9 mouse cellular contexts compared by ENCODE assay signal in the genomic region with DNA sequence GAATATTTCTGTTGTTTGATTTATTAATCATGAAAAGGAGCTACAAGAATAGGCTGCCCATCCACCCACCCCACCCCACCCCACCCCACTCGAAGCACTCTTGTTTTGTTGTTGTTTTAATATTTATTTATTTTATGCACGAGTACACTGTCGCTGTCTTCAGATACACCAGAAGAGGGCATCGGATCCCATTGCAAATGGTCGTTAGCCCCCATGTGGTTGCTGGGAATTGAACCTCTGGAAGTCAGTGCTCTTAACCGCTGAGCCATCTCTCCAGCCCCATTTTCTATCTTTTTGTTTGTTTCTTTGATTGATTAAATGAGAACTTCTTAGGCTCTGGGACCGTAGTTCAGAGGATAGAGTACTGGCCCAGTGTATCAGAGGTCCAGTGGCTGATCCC. TPM values are rescaled to one million over a fixed set of nuclear protein-coding genes. Genes with fewer than 3 reads are reported as not detected.
DNase-seq lines count a peak whose midpoint lies in the region; ATAC-seq and TF ChIP-seq lines count a peak whose summit lies in the region.
"Had no signal": no experiment of that assay in that cellular context is flagged by ENCODE, and none has a peak within 500 bp of the region (broad histone marks: within the 10 kb centered on the region; RNA-seq: fewer than 3 reads in every experiment).

No protein-coding gene starts in this region.

- peak; percentile 41 for TF ChIP-seq CTCF in cortical plate, adult 2 months (IDR thresholded peaks at IDR 0.05; ENCODE audit: extremely low read depth, insufficient read depth, low read length)

- no peaks in the 10 kb centered on the region for H3K36me3 ChIP-seq in liver, embryonic 12.5 days

- H3K9ac ChIP-seq in liver, embryonic 12.5 days = no peak overlapping the region

- intact Hi-C loops in left cerebral cortex, postnatal 4 days (cut with DNase I) = loop anchor here (2.0 to 5.0 kb wide), 2 partner anchors 193 to 279 kb away; a partner anchor contains a TSS

- no peak overlapping the region for H3K4me3 ChIP-seq in cortical plate, adult 2 months (ENCODE audit: insufficient read depth, low read length)
- no peak overlapping the region for H3K4me3 ChIP-seq in liver, embryonic 12.5 days

- no peak for ATAC-seq in liver, embryonic 12.5 days

- no peak for TF ChIP-seq POLR2A in cortical plate, adult 2 months (IDR thresholded peaks at IDR 0.05; ENCODE audit: extremely low read depth, insufficient read depth, low read length)

- peak; percentile 41 for DNase-seq in adrenal gland, adult 2 months
- DNase-seq in adrenal gland, adult 8-10 months = no peak
- peak; percentile 49 for DNase-seq in left cerebral cortex, postnatal 4 days
- DNase-seq in left cerebral cortex, adult 9 months (ENCODE audit: low spot score in 2 of 2) = no peak
- DNase-seq in frontal cortex, postnatal 36 days (ENCODE audit: low spot score in 2 of 2) = no peak
- no peak for DNase-seq in frontal cortex, postnatal 25 days (ENCODE audit: low spot score in 2 of 2)

- H3K9me3 ChIP-seq in liver, embryonic 12.5 days (replicated peaks) = no peaks in the 10 kb centered on the region

- peak overlapping the region; percentile 94 for H3K4me2 ChIP-seq in liver, embryonic 12.5 days

- peaks cover 4% of the 10 kb centered on the region; the same call in 1 of the 2 replicates for H3K4me1 ChIP-seq in cortical plate, adult 2 months (ENCODE audit: control insufficient read depth, insufficient read depth, low read length)
- H3K4me1 ChIP-seq in liver, embryonic 12.5 days = peaks cover 34% of the 10 kb centered on the region

- no peak overlapping the region for H3K27ac ChIP-seq in cortical plate, adult 2 months (ENCODE audit: insufficient read depth, low read length)
- H3K27ac ChIP-seq in liver, embryonic 12.5 days = 0 out of 2 replicates have a peak overlapping the region, but pooled peaks have one; percentile 10
- H3K27ac ChIP-seq: macrophage had no signal

- peaks cover 13% of the 10 kb centered on the region for H3K27me3 ChIP-seq in liver, embryonic 12.5 days (replicated peaks)

- 13% methylated on average over 7 of the region's 7 CpGs for WGBS in liver, embryonic 12.5 days (ENCODE audit: insufficient replicate concordance)

RNA-seq across cellular contexts. Expression of a gene that starts 1.4 kb away (rescaled TPM):
- 10 to 100 TPM; 12.6 to 17.0 TPM for total RNA-seq in adrenal gland, adult 2 months (2021)
- 3.2 and 4.1 TPM in 2 replicates for polyA plus RNA-seq in adrenal gland, adult 2 months (2012; rRNA removed)
- total RNA-seq in adrenal gland, adult 8-10 months (2022) = 10 to 100 TPM; 13.8 to 15.8 (median 15.0) TPM
- 10 to 100 TPM; 32.3 to 35.3 TPM for total RNA-seq in left cerebral cortex, postnatal 4 days (2021)
- polyA plus RNA-seq in cortical plate, adult 2 months (2012; rRNA removed) = 7.6 and 8.2 TPM in 2 replicates
- 11.3 and 12.0 TPM in 2 replicates for polyA plus RNA-seq in liver, embryonic 12.5 days (2016; fragmentation: Nextera tagmentation; extraction: Ambion mirVana)

RNA-seq across cellular contexts. Expression of a gene that starts 28.5 kb away (rescaled TPM):
- total RNA-seq in adrenal gland, adult 2 months (2021) = 100 to 1,000 TPM in 1 of 2 experiments, 10 to 100 TPM in 1; 79.6 to 100 TPM
- 163 and 188 TPM in 2 replicates for polyA plus RNA-seq in adrenal gland, adult 2 months (2012; rRNA removed)
- total RNA-seq in adrenal gland, adult 8-10 months (2022) = 100 to 1,000 TPM in 3 of 4 experiments, 10 to 100 TPM in 1; 94.9 to 132 (median 113) TPM
- total RNA-seq in left cerebral cortex, postnatal 4 days (2021) = 10 to 100 TPM; 41.2 to 41.9 TPM
- polyA plus RNA-seq in cortical plate, adult 2 months (2012; rRNA removed) = 77.2 and 82.2 TPM in 2 replicates
- 60.7 and 65.5 TPM in 2 replicates for polyA plus RNA-seq in liver, embryonic 12.5 days (2016; fragmentation: Nextera tagmentation; extraction: Ambion mirVana)

RNA-seq across cellular contexts. Expression of a gene that starts 49.1 kb away (rescaled TPM):
- 10 to 100 TPM; 29.9 to 32.6 TPM for total RNA-seq in adrenal gland, adult 2 months (2021)
- 1.1 and 3.3 TPM in 2 replicates for polyA plus RNA-seq in adrenal gland, adult 2 months (2012; rRNA removed)
- 10 to 100 TPM; 30.4 to 43.3 (median 34.4) TPM for total RNA-seq in adrenal gland, adult 8-10 months (2022)
- total RNA-seq in left cerebral cortex, postnatal 4 days (2021) = 10 to 100 TPM; 52.3 to 58.9 TPM
- polyA plus RNA-seq in cortical plate, adult 2 months (2012; rRNA removed) = 34.6 and 36.1 TPM in 2 replicates
- polyA plus RNA-seq in liver, embryonic 12.5 days (2016; fragmentation: Nextera tagmentation; extraction: Ambion mirVana) = 162 and 173 TPM in 2 replicates

Comparison
In these comparisons a context has a peak if more than half of its experiments do, and no peak if none do; other contexts are left out.
1. DNase-seq: peak in adrenal gland, adult 2 months (single experiment) and left cerebral cortex, postnatal 4 days (single experiment); none in adrenal gland, adult 8-10 months (single experiment), left cerebral cortex, adult 9 months (0 of 2), frontal cortex, postnatal 36 days (0 of 2) and frontal cortex, postnatal 25 days (0 of 2).